Mouse (Mus musculus): ENCODE data around the gene Cutc. TPM values are rescaled to one million over a fixed set of nuclear protein-coding genes. Genes with fewer than 3 reads are reported as not detected.

Cutc gene
- polyA plus RNA-seq, 1 experiment from 2014 or later, result 15.3 TPM

GRCm38 (mm10) chr19:43760504-43760903 lies 7.7 kb downstream of the Cutc start:
- no peak overlapping the region for H3K4me3 ChIP-seq
- WGBS, result 17% methylated on average over 6 of the region's 6 CpGs
- no peak for ATAC-seq (ENCODE audit: borderline replicate concordance, extremely low read depth, low FRiP score, low TSS enrichment)
- no peaks in the 10 kb centered on the region for H3K4me1 ChIP-seq
- H3K36me3 ChIP-seq, result no peaks in the 10 kb centered on the region
- H3K27me3 ChIP-seq, result no peaks in the 10 kb centered on the region
- no peak overlapping the region for H3K27ac ChIP-seq
- H3K9me3 ChIP-seq, result no peaks in the 10 kb centered on the region
- H3K4me2 ChIP-seq, result no peak overlapping the region
- H3K9ac ChIP-seq, result no peak overlapping the region

GRCm38 (mm10) chr19:43761543-43762256 lies 8.9 kb downstream of the Cutc start:
- Histone ChIP-seq H3K36me3 (no peaks in the 10 kb centered on the region), H3K27ac (no peak overlapping the region), H3K9ac (no peak overlapping the region), H3K9me3 (no peaks in the 10 kb centered on the region), H3K4me2 (no peak overlapping the region), H3K4me3 (no peak overlapping the region), H3K4me1 (no peaks in the 10 kb centered on the region), H3K27me3 (no peaks in the 10 kb centered on the region)
- ATAC-seq (ENCODE audit: borderline replicate concordance, extremely low read depth, low FRiP score, low TSS enrichment), result no peak

- Histone ChIP-seq H3K9ac (no peak overlapping the region), H3K9me3 (no peaks in the 10 kb centered on the region), H3K27me3 (no peaks in the 10 kb centered on the region), H3K27ac (no peak overlapping the region), H3K4me1 (no peaks in the 10 kb centered on the region), H3K4me3 (no peak overlapping the region), H3K4me2 (no peak overlapping the region), H3K36me3 (no peaks in the 10 kb centered on the region)
- no peak for ATAC-seq (ENCODE audit: borderline replicate concordance, extremely low read depth, low FRiP score, low TSS enrichment)
- 61% methylated on average over 2 of the region's 2 CpGs for WGBS
Observed at GRCm38 (mm10) chr19:43762410-43762809, 9.6 kb downstream of the Cutc start.

GRCm38 (mm10) chr19:43766451-43766850 lies 13.7 kb downstream of the Cutc start:
- H3K4me2 ChIP-seq, result no peak overlapping the region
- no peaks in the 10 kb centered on the region for H3K9me3 ChIP-seq
- no peak for ATAC-seq (ENCODE audit: borderline replicate concordance, extremely low read depth, low FRiP score, low TSS enrichment)
- H3K36me3 ChIP-seq, result peaks cover 3% of the 10 kb centered on the region; the same call in 1 of the 2 replicates
- no peaks in the 10 kb centered on the region for H3K4me1 ChIP-seq
- no peak overlapping the region for H3K9ac ChIP-seq
- WGBS, result 77% methylated on average over 5 of the region's 5 CpGs
- H3K4me3 ChIP-seq, result no peak overlapping the region
- no peaks in the 10 kb centered on the region for H3K27me3 ChIP-seq
- no peak overlapping the region for H3K27ac ChIP-seq

GRCm38 (mm10) chr19:43767549-43768322 lies 14.9 kb downstream of the Cutc start:
- Histone ChIP-seq H3K9me3 (no peaks in the 10 kb centered on the region), H3K4me1 (no peaks in the 10 kb centered on the region), H3K9ac (no peak overlapping the region), H3K27me3 (no peaks in the 10 kb centered on the region), H3K36me3 (peaks cover 3% of the 10 kb centered on the region; the same call in 1 of the 2 replicates), H3K27ac (no peak overlapping the region), H3K4me2 (no peak overlapping the region), H3K4me3 (no peak overlapping the region)
- WGBS, result 48% methylated on average over 9 of the region's 9 CpGs
- no peak for ATAC-seq (ENCODE audit: borderline replicate concordance, extremely low read depth, low FRiP score, low TSS enrichment)

- 72% methylated on average over 5 of the region's 5 CpGs for WGBS
- Histone ChIP-seq H3K4me2 (no peak overlapping the region), H3K36me3 (peaks cover 3% of the 10 kb centered on the region; the same call in 1 of the 2 replicates), H3K9ac (no peak overlapping the region), H3K4me1 (no peaks in the 10 kb centered on the region), H3K4me3 (no peak overlapping the region), H3K27ac (no peak overlapping the region), H3K27me3 (no peaks in the 10 kb centered on the region), H3K9me3 (no peaks in the 10 kb centered on the region)
- ATAC-seq (ENCODE audit: borderline replicate concordance, extremely low read depth, low FRiP score, low TSS enrichment), result no peak
Observed at GRCm38 (mm10) chr19:43769366-43769960, 16.7 kb downstream of the Cutc start.

GRCm38 (mm10) chr19:43770584-43770983 lies 17.8 kb downstream of the Cutc start:
- Histone ChIP-seq H3K4me2 (no peak overlapping the region), H3K4me1 (no peaks in the 10 kb centered on the region), H3K9ac (no peak overlapping the region), H3K4me3 (no peak overlapping the region), H3K36me3 (peaks cover 3% of the 10 kb centered on the region; the same call in 1 of the 2 replicates), H3K27me3 (no peaks in the 10 kb centered on the region), H3K27ac (no peak overlapping the region), H3K9me3 (no peaks in the 10 kb centered on the region)
- ATAC-seq (ENCODE audit: borderline replicate concordance, extremely low read depth, low FRiP score, low TSS enrichment), result no peak
- WGBS, result 69% methylated on average over 4 of the region's 4 CpGs

- Histone ChIP-seq H3K36me3 (peaks cover 3% of the 10 kb centered on the region; the same call in 1 of the 2 replicates), H3K27me3 (no peaks in the 10 kb centered on the region), H3K9me3 (no peaks in the 10 kb centered on the region), H3K4me1 (no peaks in the 10 kb centered on the region), H3K9ac (no peak overlapping the region), H3K27ac (no peak overlapping the region), H3K4me3 (no peak overlapping the region), H3K4me2 (no peak overlapping the region)
- 82% methylated on average over 5 of the region's 5 CpGs for WGBS
- ATAC-seq (ENCODE audit: borderline replicate concordance, extremely low read depth, low FRiP score, low TSS enrichment), result no peak
Observed at GRCm38 (mm10) chr19:43771499-43771969, 18.7 kb downstream of the Cutc start.

- H3K9ac ChIP-seq, result no peak overlapping the region
- no peak overlapping the region for H3K4me3 ChIP-seq
- H3K36me3 ChIP-seq, result peaks cover 3% of the 10 kb centered on the region; the same call in 1 of the 2 replicates
- H3K9me3 ChIP-seq, result no peaks in the 10 kb centered on the region
- no peak for ATAC-seq (ENCODE audit: borderline replicate concordance, extremely low read depth, low FRiP score, low TSS enrichment)
- no peak overlapping the region for H3K4me2 ChIP-seq
- no peaks in the 10 kb centered on the region for H3K4me1 ChIP-seq
- no peaks in the 10 kb centered on the region for H3K27me3 ChIP-seq
- no peak overlapping the region for H3K27ac ChIP-seq
- 62% methylated on average over 6 of the region's 6 CpGs for WGBS
Observed at GRCm38 (mm10) chr19:43772311-43772710, 19.5 kb downstream of the Cutc start.

GRCm38 (mm10) chr19:43775433-43775832 lies 22.6 kb downstream of the Cutc start:
- ATAC-seq (ENCODE audit: borderline replicate concordance, extremely low read depth, low FRiP score, low TSS enrichment), result no peak
- no peaks in the 10 kb centered on the region for H3K27me3 ChIP-seq
- H3K9ac ChIP-seq, result no peak overlapping the region
- no peaks in the 10 kb centered on the region for H3K9me3 ChIP-seq
- no peak overlapping the region for H3K4me3 ChIP-seq
- H3K4me1 ChIP-seq, result no peaks in the 10 kb centered on the region
- no peak overlapping the region for H3K27ac ChIP-seq
- WGBS, result 38% methylated on average over 10 of the region's 10 CpGs
- H3K4me2 ChIP-seq, result no peak overlapping the region
- no peaks in the 10 kb centered on the region for H3K36me3 ChIP-seq

- no peak overlapping the region for H3K9ac ChIP-seq
- H3K36me3 ChIP-seq, result no peaks in the 10 kb centered on the region
- no peak overlapping the region for H3K4me3 ChIP-seq
- no peak overlapping the region for H3K27ac ChIP-seq
- H3K4me2 ChIP-seq, result no peak overlapping the region
- no peaks in the 10 kb centered on the region for H3K27me3 ChIP-seq
- no peak for ATAC-seq (ENCODE audit: borderline replicate concordance, extremely low read depth, low FRiP score, low TSS enrichment)
- H3K4me1 ChIP-seq, result no peaks in the 10 kb centered on the region
- no peaks in the 10 kb centered on the region for H3K9me3 ChIP-seq
- 67% methylated on average over 4 of the region's 4 CpGs for WGBS
Observed at GRCm38 (mm10) chr19:43776561-43776960, 23.8 kb downstream of the Cutc start.

- H3K4me2 ChIP-seq, result no peak overlapping the region
- H3K4me1 ChIP-seq, result no peaks in the 10 kb centered on the region
- H3K4me3 ChIP-seq, result no peak overlapping the region
- H3K27me3 ChIP-seq, result no peaks in the 10 kb centered on the region
- no peaks in the 10 kb centered on the region for H3K36me3 ChIP-seq
- no peak overlapping the region for H3K9ac ChIP-seq
- 63% methylated on average over 2 of the region's 2 CpGs for WGBS
- no peak overlapping the region for H3K27ac ChIP-seq
- no peaks in the 10 kb centered on the region for H3K9me3 ChIP-seq
- ATAC-seq (ENCODE audit: borderline replicate concordance, extremely low read depth, low FRiP score, low TSS enrichment), result no peak
Observed at GRCm38 (mm10) chr19:43777308-43777707, 24.5 kb downstream of the Cutc start.

Measured in lung, embryonic 15.5 days (tissue).